Mouse (Mus musculus) spleen, adult 18-20 months (tissue): ENCODE data around the gene Zscan5b.
"Not testable (repeated sequence)": the region's sequence is repeated elsewhere in the genome, so short reads cannot be mapped to it uniquely, and the experiment has no call there.

Experiments
- DNase-seq, 2 experiments: peaks; one replicate each; pipeline ENCODE4 v3.0.0; 2022; ENCODE audit warnings: mixed read lengths in 2 of 2

Zscan5b gene

DNA sequence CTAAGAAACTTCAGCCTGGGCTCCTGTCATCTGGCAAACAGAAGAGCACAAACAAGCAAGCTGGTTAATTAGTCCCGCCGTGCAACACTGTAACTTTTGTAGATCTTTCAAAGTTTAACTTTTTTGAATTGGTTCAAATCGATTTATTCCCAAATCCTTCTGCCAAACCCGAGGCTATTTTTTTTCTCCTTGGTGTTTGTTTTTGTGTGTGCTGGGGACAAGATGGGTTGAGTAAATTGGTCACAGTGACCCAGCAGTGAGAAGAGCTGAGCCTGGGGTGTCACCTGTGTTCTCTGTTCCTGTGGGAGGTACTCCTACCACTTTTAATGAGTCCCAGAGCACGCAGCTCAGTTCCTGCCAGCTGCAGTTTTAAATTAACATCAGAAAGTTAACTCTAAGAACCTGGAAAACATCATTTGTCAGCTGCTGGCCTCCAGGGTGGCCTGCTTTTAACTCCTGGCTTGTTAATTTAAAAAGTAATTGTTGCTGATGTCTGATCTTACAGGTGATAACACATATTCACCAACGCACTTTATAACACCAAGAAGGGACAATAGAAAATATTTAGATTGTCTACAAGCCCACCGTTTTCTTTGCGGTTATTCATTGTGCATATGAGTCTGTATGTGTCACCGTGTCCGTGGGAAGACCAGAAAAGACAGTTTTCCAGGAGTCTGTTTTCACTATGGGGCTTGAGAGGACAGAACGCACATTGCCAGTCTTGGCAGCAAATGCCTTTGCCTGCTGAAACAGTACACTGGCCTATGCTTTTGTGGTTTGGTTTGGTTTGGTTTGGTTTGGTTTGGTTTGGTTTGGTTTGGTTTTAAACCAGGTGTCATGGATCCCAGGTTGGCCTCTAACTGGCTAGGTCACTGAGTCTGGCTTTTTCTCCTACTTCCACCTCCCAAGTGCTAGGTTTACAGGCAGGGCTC, 22.5 kb downstream of the Zscan5b start:
- no peak for DNase-seq

- DNase-seq, result no peak
These were observed 30.3 kb downstream of the Zscan5b start, which contains the start of gene Epp13 for GRCm38 (mm10) chr7:6252410-6252809. Epp13 (plus strand) TSS chr7:6252710.

- no peak for DNase-seq
These were observed 32.4 kb downstream of the Zscan5b start for GRCm38 (mm10) chr7:6254451-6254850.

- DNase-seq, result no peak
These were observed 35.3 kb downstream of the Zscan5b start for GRCm38 (mm10) chr7:6257386-6257785.

DNA sequence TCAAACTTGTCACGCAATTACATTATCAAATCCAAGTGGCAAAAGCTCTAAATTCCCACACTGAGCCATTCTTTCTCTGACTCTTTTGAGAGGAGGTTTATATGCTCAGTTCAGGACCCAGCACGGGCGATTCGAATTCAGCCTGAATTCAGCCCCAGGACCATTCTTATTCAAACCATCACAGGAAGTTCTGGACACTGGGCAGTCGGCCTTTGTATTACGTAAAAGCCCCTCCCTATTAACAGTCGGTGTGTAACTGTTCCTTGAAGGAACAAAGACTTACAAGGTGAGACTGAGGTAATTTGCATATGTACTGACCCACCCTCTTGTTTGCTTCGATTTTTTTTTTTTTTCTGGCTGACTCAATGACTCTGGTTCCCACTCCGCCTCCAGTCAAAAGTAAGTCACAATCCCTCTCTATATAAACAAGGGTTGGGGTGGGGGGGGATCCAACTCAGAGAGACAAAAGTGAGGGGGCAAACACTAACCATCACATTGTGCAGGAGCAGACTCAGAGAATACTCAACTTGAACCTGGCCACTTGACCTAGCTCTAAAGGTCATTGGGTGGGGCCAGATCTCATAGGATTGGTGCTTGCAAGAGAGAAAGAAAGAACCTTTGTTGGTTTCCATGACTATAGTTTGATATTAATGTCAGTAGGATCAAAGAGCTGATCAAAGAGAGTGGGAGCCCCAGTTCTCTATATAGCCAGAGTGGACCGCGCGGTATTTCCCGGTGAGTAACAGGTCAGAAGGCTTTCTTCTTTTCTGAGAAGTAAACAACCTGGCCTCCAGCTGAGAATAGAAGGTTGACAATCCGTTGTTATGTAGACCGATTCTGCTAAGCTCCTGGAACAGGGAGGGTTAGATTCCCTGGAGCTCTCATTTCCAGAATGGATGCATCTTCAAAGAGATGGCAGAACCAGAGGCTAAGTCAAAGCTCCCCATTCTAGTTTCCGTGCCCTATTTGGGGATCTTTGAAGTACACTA, 36.4 kb downstream of the Zscan5b start:
- DNase-seq, result no peak

- DNase-seq, result not testable (repeated sequence)
These were observed 37.9 kb downstream of the Zscan5b start for GRCm38 (mm10) chr7:6260004-6260403.

DNA sequence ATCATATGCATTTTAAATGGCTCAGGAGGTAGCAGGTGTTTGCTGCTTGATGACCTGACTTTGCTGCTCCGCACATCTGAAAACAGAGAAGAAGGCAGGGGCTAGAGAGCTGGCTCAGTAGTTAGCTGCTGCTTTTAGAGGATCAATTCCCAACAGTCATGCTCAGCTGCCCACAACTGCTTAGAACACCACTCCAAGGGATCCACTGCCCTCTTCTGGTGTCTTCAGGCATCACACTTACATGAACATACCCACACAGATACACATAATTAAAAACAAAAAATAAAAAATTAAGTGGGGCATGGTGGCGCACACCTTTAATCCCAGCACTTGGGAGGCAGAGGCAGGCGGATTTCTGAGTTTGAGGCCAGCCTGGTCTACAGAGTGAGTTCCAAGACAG, 40.0 kb downstream of the Zscan5b start:
- no peak for DNase-seq

GRCm38 (mm10) chr7:6262984-6263383, 40.9 kb downstream of the Zscan5b start:
- no peak for DNase-seq

- DNase-seq, result peak in 1 of 2 experiments; percentile 40
These were observed 43.6 kb downstream of the Zscan5b start for GRCm38 (mm10) chr7:6265695-6266094.

GRCm38 (mm10) chr7:6277906-6278305, 55.8 kb downstream of the Zscan5b start:
- DNase-seq, result no peak

DNA sequence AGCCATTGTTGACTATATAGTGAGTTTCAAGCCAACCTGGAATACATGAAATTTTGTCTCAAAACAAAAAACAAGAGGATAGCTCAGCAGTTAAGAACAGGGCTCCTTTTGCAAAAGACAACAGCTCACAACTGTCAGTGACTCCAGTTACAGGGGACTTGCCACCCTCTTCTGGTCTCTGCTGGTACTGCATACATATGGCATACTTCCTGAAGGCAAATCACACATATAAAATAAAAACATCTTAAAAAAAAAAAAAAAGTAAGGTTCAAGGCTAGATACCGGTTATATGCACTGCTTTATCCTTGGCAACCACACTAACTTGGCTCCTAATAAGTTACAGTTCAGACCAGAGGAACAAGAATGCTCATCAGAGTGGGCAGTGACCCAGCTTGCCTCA, 60.7 kb downstream of the Zscan5b start:
- DNase-seq, result peak in 1 of 2 experiments; percentile 75

DNA sequence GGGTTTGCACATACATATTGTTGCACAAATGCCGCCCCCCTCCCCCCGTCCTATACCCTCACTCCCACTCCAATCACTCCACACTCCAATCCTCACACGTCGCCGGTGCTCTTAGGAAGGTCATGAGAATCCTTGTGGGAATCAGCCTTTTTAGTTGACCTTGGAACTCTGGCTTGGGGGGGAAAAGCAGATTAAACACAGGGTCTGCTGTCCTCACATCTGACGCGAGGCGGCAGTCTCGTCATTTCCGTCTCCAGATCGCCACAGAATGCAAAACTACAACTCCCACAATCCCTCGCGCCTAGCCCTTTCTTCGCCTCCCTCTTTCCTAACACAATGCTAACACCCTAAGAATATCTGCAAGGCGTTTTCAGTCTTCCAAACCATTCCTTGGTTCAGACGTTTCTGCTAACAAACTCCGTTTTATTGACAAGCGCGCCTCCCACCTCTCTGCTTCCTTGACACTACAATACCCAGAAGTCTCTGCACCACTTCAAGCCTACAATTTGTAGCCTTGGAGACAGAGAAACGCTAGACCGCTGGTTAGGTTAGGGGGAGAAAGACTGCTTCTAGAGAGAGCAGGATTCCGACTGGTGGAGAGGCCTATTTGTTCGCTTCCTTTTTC, 61.5 kb downstream of the Zscan5b start:
- DNase-seq, result peak; percentile 59 to 76

GRCm38 (mm10) chr7:6284442-6285012, 62.4 kb downstream of the Zscan5b start:
- no peak for DNase-seq

GRCm38 (mm10) chr7:6285366-6285765, 63.3 kb downstream of the Zscan5b start:
- no peak for DNase-seq

GRCm38 (mm10) chr7:6285842-6286705, 64.0 kb downstream of the Zscan5b start, which contains the start of gene Zfp667:
Zfp667 (plus strand) TSS chr7:6286579.
- peak; percentile 98 to 99 for DNase-seq

- DNase-seq, result no peak
These were observed 64.9 kb downstream of the Zscan5b start for GRCm38 (mm10) chr7:6286921-6287531.
